In the genomic region with DNA sequence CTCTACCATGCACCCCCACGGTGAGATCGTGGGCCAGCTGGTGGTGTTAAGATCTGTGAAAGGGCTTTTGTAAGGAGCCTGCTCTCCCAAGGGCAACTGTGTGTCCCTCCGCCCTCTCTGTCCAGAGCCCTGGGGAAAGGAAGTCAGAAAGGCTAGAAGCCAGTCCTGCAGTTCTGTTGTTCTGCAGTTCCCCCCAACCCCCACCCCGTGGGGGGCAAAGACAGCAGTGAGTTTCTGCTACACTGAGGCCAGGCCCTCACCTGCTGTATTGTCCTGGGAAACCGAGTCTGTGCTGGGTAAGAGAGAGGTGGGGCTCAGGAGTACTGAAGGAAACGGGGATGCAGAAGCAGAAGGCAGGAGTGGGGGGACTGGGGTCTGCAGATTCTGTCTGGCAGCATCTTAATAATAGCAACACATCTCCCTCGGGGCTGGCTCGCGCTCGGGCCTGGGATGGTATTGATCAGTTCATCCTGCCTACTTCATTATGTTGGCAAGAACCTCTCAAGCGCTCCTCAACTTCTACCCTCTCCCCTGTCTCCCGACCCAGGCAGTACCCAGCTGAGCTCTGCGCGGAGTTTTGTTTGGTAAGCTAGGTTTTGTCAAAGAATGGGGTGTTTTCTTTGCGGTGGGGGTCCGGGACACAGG, we compare ENCODE assay signal across 8 mouse cellular contexts. TPM values are rescaled to one million over a fixed set of nuclear protein-coding genes. Genes with fewer than 3 reads are reported as not detected.
A peak's percentile ranks its signal among the peaks of the same experiment; 100 is the strongest.
DNase-seq lines count a peak whose midpoint lies in the region; ATAC-seq and TF ChIP-seq lines count a peak whose summit lies in the region.

TSS of gene Kcna2 (plus strand) at position 336 of the 645 bp plus-strand sequence.

- no peak for DNase-seq in kidney, postnatal 0 days (ENCODE audit: low spot score)
- DNase-seq in kidney, postnatal 14 days, result no peak
- peak; percentile 42 for DNase-seq in brain, embryonic 14.5 days (ENCODE audit: low read depth)
- DNase-seq in urinary bladder, postnatal 4 days (ENCODE audit: low spot score in 2 of 2), result no peak

- no peak for TF ChIP-seq POLR2A in brain, embryonic 14.5 days (IDR thresholded peaks at IDR 0.05; ENCODE audit: borderline replicate concordance, extremely low read depth, insufficient read depth, insufficient read length, poor library complexity, severe bottlenecking)

- WGBS in kidney, postnatal 0 days, result 4% methylated on average over 16 of the region's 16 CpGs
- WGBS in forebrain, embryonic 12.5 days, result 1% methylated on average over 16 of the region's 16 CpGs
- WGBS in limb, embryonic 12.5 days, result 4% methylated on average over 16 of the region's 16 CpGs
- WGBS in stomach, embryonic 14.5 days, result 4% methylated on average over 16 of the region's 16 CpGs

- no peaks in the 10 kb centered on the region for H3K9me3 ChIP-seq in kidney, postnatal 0 days (replicated peaks; ENCODE audit: low read length)
- no peaks in the 10 kb centered on the region for H3K9me3 ChIP-seq in forebrain, embryonic 12.5 days
- no peaks in the 10 kb centered on the region for H3K9me3 ChIP-seq in limb, embryonic 12.5 days
- no peaks in the 10 kb centered on the region for H3K9me3 ChIP-seq in stomach, embryonic 14.5 days (ENCODE audit: control insufficient read depth, low read depth, low read length)

- H3K27ac ChIP-seq in kidney, postnatal 0 days, result no peak within 1 kb of the TSS
- H3K27ac ChIP-seq in forebrain, embryonic 12.5 days, result 0 out of 2 replicates have a peak within 1 kb of the TSS, but pooled peaks have one; percentile 31
- H3K27ac ChIP-seq in limb, embryonic 12.5 days, result no peak within 1 kb of the TSS
- H3K27ac ChIP-seq in stomach, embryonic 14.5 days (ENCODE audit: low read length), result no peak within 1 kb of the TSS

- H3K4me2 ChIP-seq in kidney, postnatal 0 days (ENCODE audit: low read length), result peak within 1 kb of the TSS; percentile 85
- peak within 1 kb of the TSS; percentile 99 for H3K4me2 ChIP-seq in forebrain, embryonic 12.5 days
- H3K4me2 ChIP-seq in limb, embryonic 12.5 days, result peak within 1 kb of the TSS; percentile 97
- peak within 1 kb of the TSS; percentile 95 for H3K4me2 ChIP-seq in stomach, embryonic 14.5 days (replicated peaks; ENCODE audit: low read depth, low read length)

- H3K4me1 ChIP-seq in kidney, postnatal 0 days (replicated peaks; ENCODE audit: insufficient read depth, low read length), result peaks cover 4% of the 10 kb centered on the region; the same call in 1 of the 2 replicates
- peaks cover 16% of the 10 kb centered on the region for H3K4me1 ChIP-seq in forebrain, embryonic 12.5 days
- H3K4me1 ChIP-seq in limb, embryonic 12.5 days (replicated peaks), result peaks cover 19% of the 10 kb centered on the region
- H3K4me1 ChIP-seq in stomach, embryonic 14.5 days (ENCODE audit: control insufficient read depth, insufficient read depth, low read length), result 0 out of 2 replicates have a peak, but pooled peaks cover 7% of the 10 kb centered on the region

- 0 out of 2 replicates have a peak within 1 kb of the TSS, but pooled peaks have one; percentile 49 for H3K9ac ChIP-seq in kidney, postnatal 0 days (ENCODE audit: low read depth, low read length)
- H3K9ac ChIP-seq in forebrain, embryonic 12.5 days, result peak within 1 kb of the TSS; percentile 68
- H3K9ac ChIP-seq in limb, embryonic 12.5 days (replicated peaks), result peak within 1 kb of the TSS; percentile 57
- peak within 1 kb of the TSS; percentile 25; the same call in 1 of the 2 replicates for H3K9ac ChIP-seq in stomach, embryonic 14.5 days (replicated peaks; ENCODE audit: low read depth, low read length)

- no peak for ATAC-seq in kidney, postnatal 0 days (replicated peaks; ENCODE audit: low FRiP score, low read depth)
- ATAC-seq in forebrain, embryonic 12.5 days (ENCODE audit: low FRiP score), result peak; percentile 10; the same call in 1 of the 2 replicates
- ATAC-seq in limb, embryonic 12.5 days (ENCODE audit: insufficient number of reproducible peaks, insufficient read depth, low FRiP score, low TSS enrichment, low read depth), result no peak; the same call in 1 of the 2 replicates
- no peak for ATAC-seq in stomach, embryonic 14.5 days (ENCODE audit: insufficient number of reproducible peaks, insufficient read depth, low FRiP score, low read depth)
- no peak for ATAC-seq in megakaryocyte progenitor cell, adult 5-6 weeks (replicated peaks; ENCODE audit: poor library complexity)

- H3K27me3 ChIP-seq in kidney, postnatal 0 days (ENCODE audit: insufficient read depth, low read length), result peaks cover 23% of the 10 kb centered on the region
- H3K27me3 ChIP-seq in forebrain, embryonic 12.5 days, result peaks cover 60% of the 10 kb centered on the region
- H3K27me3 ChIP-seq in limb, embryonic 12.5 days, result peaks cover 88% of the 10 kb centered on the region
- peaks cover 25% of the 10 kb centered on the region for H3K27me3 ChIP-seq in stomach, embryonic 14.5 days (ENCODE audit: control insufficient read depth, insufficient read depth, low read length)

- H3K4me3 ChIP-seq in kidney, postnatal 0 days (replicated peaks; ENCODE audit: low read depth, low read length), result peak within 1 kb of the TSS; percentile 46
- peak within 1 kb of the TSS; percentile 58 for H3K4me3 ChIP-seq in forebrain, embryonic 12.5 days (replicated peaks)
- peak within 1 kb of the TSS; percentile 55 for H3K4me3 ChIP-seq in limb, embryonic 12.5 days (replicated peaks)
- peak within 1 kb of the TSS; percentile 47 for H3K4me3 ChIP-seq in stomach, embryonic 14.5 days (ENCODE audit: low read depth, low read length)

- H3K36me3 ChIP-seq in kidney, postnatal 0 days (ENCODE audit: insufficient read depth, low read length), result no peaks in the 10 kb centered on the region
- no peaks in the 10 kb centered on the region for H3K36me3 ChIP-seq in forebrain, embryonic 12.5 days (replicated peaks)
- no peaks in the 10 kb centered on the region for H3K36me3 ChIP-seq in limb, embryonic 12.5 days
- no peaks in the 10 kb centered on the region for H3K36me3 ChIP-seq in stomach, embryonic 14.5 days (ENCODE audit: control insufficient read depth, insufficient read depth, low read length)

- no peak for TF ChIP-seq CTCF in kidney, postnatal 0 days (IDR thresholded peaks at IDR 0.05; ENCODE audit: low read depth)
- no peak for TF ChIP-seq CTCF in brain, embryonic 14.5 days (IDR thresholded peaks at IDR 0.05; ENCODE audit: borderline replicate concordance, extremely low read depth, insufficient read depth, insufficient read length)

RNA-seq across cellular contexts. Expression of gene Kcna2, which starts in this region (rescaled TPM):
- polyA plus RNA-seq in kidney, postnatal 0 days (2015; fragmentation: Nextera tagmentation; extraction: Ambion mirVana), result 0.03 and 0.06 TPM in 2 replicates
- 1.6 and 3.9 TPM in 2 replicates for polyA plus RNA-seq in brain, embryonic 14.5 days (2012; rRNA removed)
- polyA plus RNA-seq in forebrain, embryonic 12.5 days (2016; fragmentation: Nextera tagmentation; extraction: Ambion mirVana), result 0.29 TPM in 2 replicates
- 0.03 and 0.04 TPM in 2 replicates for polyA plus RNA-seq in limb, embryonic 12.5 days (2016; fragmentation: Nextera tagmentation; extraction: Ambion mirVana)
- 0.13 and 0.14 TPM in 2 replicates for polyA plus RNA-seq in stomach, embryonic 14.5 days (2014; fragmentation: Nextera tagmentation; extraction: Ambion mirVana)
- not detected in 2 replicates for total RNA-seq in megakaryocyte progenitor cell, adult 5-6 weeks (2015)
- total RNA-seq in megakaryocyte progenitor cell, adult 5-6 weeks (2017), result not detected in 2 replicates

Comparison
In these comparisons a context has a peak if more than half of its experiments do, and no peak if none do; other contexts are left out.
1. Peak in ATAC-seq, H3K4me3 ChIP-seq, H3K27ac ChIP-seq, H3K9ac ChIP-seq and H3K4me2 ChIP-seq in forebrain, embryonic 12.5 days; RNA of the gene not detected or under 1 TPM.